Mouse (Mus musculus): Measurements from ENCODE around the gene Lrrc23.

The Lrrc23 gene

GRCm38 (mm10) chr6:124741842-124742241 is 37.7 kb downstream of the Lrrc23 start:
- DNase-seq (ENCODE audit: low spot score): no peak

GRCm38 (mm10) chr6:124740888-124741761 is 38.4 kb downstream of the Lrrc23 start, which contains the start of gene Grcc10:
Gene Grcc10, minus strand, starts transcription at chr6:124741374.
- peak; percentile 91 for DNase-seq (ENCODE audit: low spot score)

GRCm38 (mm10) chr6:124740211-124740887 is 39.2 kb downstream of the Lrrc23 start:
- DNase-seq (ENCODE audit: low spot score): no peak

- no peak for DNase-seq (ENCODE audit: low spot score)
Observed at GRCm38 (mm10) chr6:124739231-124739796, 40.2 kb downstream of the Lrrc23 start.

GRCm38 (mm10) chr6:124738511-124739023 is 41.0 kb downstream of the Lrrc23 start, which contains the start of gene Ptpn6:
Gene Ptpn6, minus strand, starts transcription at chr6:124738714.
- peak; percentile 90 for DNase-seq (ENCODE audit: low spot score)

- no peak for DNase-seq (ENCODE audit: low spot score)
Observed at GRCm38 (mm10) chr6:124737040-124737439, 42.5 kb downstream of the Lrrc23 start.

GRCm38 (mm10) chr6:124734417-124734816 is 45.1 kb downstream of the Lrrc23 start:
- no peak for DNase-seq (ENCODE audit: low spot score)

- peak; percentile 80 for DNase-seq (ENCODE audit: low spot score)
Observed at GRCm38 (mm10) chr6:124732476-124733370, 46.8 kb downstream of the Lrrc23 start.

GRCm38 (mm10) chr6:124731038-124731437 is 48.5 kb downstream of the Lrrc23 start:
- DNase-seq (ENCODE audit: low spot score): no peak

- DNase-seq (ENCODE audit: low spot score): peak; percentile 67
Observed at GRCm38 (mm10) chr6:124729850-124730705, 49.4 kb downstream of the Lrrc23 start.

- DNase-seq (ENCODE audit: low spot score): no peak
Observed at GRCm38 (mm10) chr6:124728621-124729020, 50.9 kb downstream of the Lrrc23 start.

- no peak for DNase-seq (ENCODE audit: low spot score)
Observed at GRCm38 (mm10) chr6:124724472-124724871, 55.1 kb downstream of the Lrrc23 start.

GRCm38 (mm10) chr6:124723541-124723940 is 56.0 kb downstream of the Lrrc23 start:
- DNase-seq (ENCODE audit: low spot score): peak; percentile 48

- no peak for DNase-seq (ENCODE audit: low spot score)
Observed at GRCm38 (mm10) chr6:124722876-124723473, 56.6 kb downstream of the Lrrc23 start.

GRCm38 (mm10) chr6:124720904-124721303 is 58.6 kb downstream of the Lrrc23 start:
- no peak for DNase-seq (ENCODE audit: low spot score)

All from lung, postnatal 25 days (tissue).